Mouse (Mus musculus) liver, postnatal 0 days (tissue): ENCODE data around the gene Ccl6.

ENCODE experiments used
- CTCF ChIP-seq: sonication (generic); IDR thresholded peaks from 2 replicates; pipeline ENCODE4 v1.5.1; 2016; ENCODE audit warnings: antibody characterized with exemption, low read depth
- EP300 ChIP-seq: IDR thresholded peaks from 2 replicates; pipeline ENCODE4 v1.6.1; 2016; ENCODE audit warnings: antibody characterized with exemption, low read depth, mild to moderate bottlenecking

DNA sequence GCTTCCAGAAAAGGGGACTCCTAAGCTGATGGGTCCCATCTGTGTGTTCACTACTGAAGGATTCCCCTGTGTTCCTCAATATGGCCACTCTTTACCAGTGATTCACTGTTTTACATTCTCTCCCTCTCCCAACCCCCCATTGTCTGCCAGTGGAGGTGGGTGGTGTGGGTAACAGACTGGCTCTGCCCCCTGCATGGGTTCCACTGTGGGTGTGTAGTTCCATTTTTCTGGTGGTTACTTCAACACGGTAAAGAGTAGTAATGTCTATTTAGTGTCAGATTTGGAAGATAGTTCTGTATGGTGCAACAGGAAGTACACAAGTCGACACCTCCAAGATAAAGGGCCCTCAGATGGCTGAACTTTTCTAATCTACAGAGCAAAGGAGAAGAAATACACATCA, 48.3 kb upstream of the Ccl6 start:
- TF ChIP-seq CTCF (no peak), EP300 (no peak)
